Mouse (Mus musculus): Measurements from ENCODE around the gene Gpr87.

GRCm38 (mm10) chr3:59150624-59151023 is 44.3 kb downstream of the Gpr87 start:
- TF ChIP-seq CTCF (IDR thresholded peaks at IDR 0.05; ENCODE audit: low read depth, low read length), result no peak
- no peak for TF ChIP-seq GATA1 (IDR thresholded peaks at IDR 0.05; ENCODE audit: borderline replicate concordance, low read length)

Measured in G1E (cell line).